In genomic region chr7:65317418-65317817, GRCm38 (mm10) we compare ENCODE assay signal across 9 mouse cellular contexts.
DNase-seq lines count a peak whose midpoint lies in the region; ATAC-seq and TF ChIP-seq lines count a peak whose summit lies in the region.
"Had no signal": no experiment of that assay in that cellular context is flagged by ENCODE, and none has a peak within 500 bp of the region (broad histone marks: within the 10 kb centered on the region; RNA-seq: fewer than 3 reads in every experiment).

No protein-coding gene starts in this region.

- no peak overlapping the region for H3K9ac ChIP-seq in forebrain, embryonic 13.5 days
- no peak overlapping the region for H3K9ac ChIP-seq in forebrain, embryonic 15.5 days (replicated peaks)
- H3K9ac ChIP-seq: liver, embryonic 15.5 days had no signal

- H3K4me1 ChIP-seq in forebrain, embryonic 13.5 days = no peaks in the 10 kb centered on the region
- no peaks in the 10 kb centered on the region for H3K4me1 ChIP-seq in forebrain, embryonic 15.5 days
- H3K4me1 ChIP-seq: liver, embryonic 15.5 days had no signal

- 0 out of 2 replicates have a peak, but pooled peaks have one; percentile 16 for ATAC-seq in forebrain, embryonic 13.5 days
- no peak for ATAC-seq in forebrain, embryonic 15.5 days (replicated peaks)

- 38% methylated on average over 5 of the region's 5 CpGs for WGBS in forebrain, embryonic 13.5 days
- WGBS in forebrain, embryonic 15.5 days = 34% methylated on average over 5 of the region's 5 CpGs

- peaks cover 48% of the 10 kb centered on the region for H3K36me3 ChIP-seq in forebrain, embryonic 13.5 days (ENCODE audit: poor library complexity, severe bottlenecking)
- peaks cover 26% of the 10 kb centered on the region for H3K36me3 ChIP-seq in forebrain, embryonic 15.5 days

- H3K27me3 ChIP-seq in forebrain, embryonic 13.5 days = no peaks in the 10 kb centered on the region
- no peaks in the 10 kb centered on the region for H3K27me3 ChIP-seq in forebrain, embryonic 15.5 days
- H3K27me3 ChIP-seq: liver, embryonic 15.5 days had no signal

- peak; percentile 98 for TF ChIP-seq CTCF in layer of hippocampus, adult 2 months (conservative IDR thresholded peaks at IDR 0.05)

- H3K9me3 ChIP-seq in forebrain, embryonic 13.5 days (replicated peaks) = no peaks in the 10 kb centered on the region
- no peaks in the 10 kb centered on the region for H3K9me3 ChIP-seq in forebrain, embryonic 15.5 days
- H3K9me3 ChIP-seq: liver, embryonic 15.5 days had no signal

- DNase-seq in MEL-GATA-1-ER (ENCODE audit: extremely low read depth, low read depth) = peak; percentile 28
- peak; percentile 32 for DNase-seq in cerebellum, adult 11-12 months
- DNase-seq in frontal cortex, postnatal 25 days (ENCODE audit: low spot score in 2 of 2) = peak; percentile 44 to 66
- DNase-seq in layer of hippocampus, adult 2 months (ENCODE audit: low spot score in 2 of 2) = peak; percentile 52 to 75
- peak; percentile 50 for DNase-seq in lung, postnatal 25 days (ENCODE audit: low spot score)
- DNase-seq in skeletal muscle tissue, adult 2 months (ENCODE audit: low read depth, low spot score) = peak; percentile 22

- H3K4me2 ChIP-seq in forebrain, embryonic 13.5 days = no peak overlapping the region
- H3K4me2 ChIP-seq in forebrain, embryonic 15.5 days (replicated peaks) = no peak overlapping the region
- H3K4me2 ChIP-seq: liver, embryonic 15.5 days had no signal

- no peak overlapping the region for H3K27ac ChIP-seq in forebrain, embryonic 13.5 days
- H3K27ac ChIP-seq in forebrain, embryonic 15.5 days (replicated peaks) = no peak overlapping the region
- no peak overlapping the region for H3K27ac ChIP-seq in layer of hippocampus, adult 2 months
- H3K27ac ChIP-seq: liver, embryonic 15.5 days had no signal

- no peak overlapping the region for H3K4me3 ChIP-seq in forebrain, embryonic 13.5 days
- H3K4me3 ChIP-seq in forebrain, embryonic 15.5 days = no peak overlapping the region
- no peak overlapping the region for H3K4me3 ChIP-seq in layer of hippocampus, adult 2 months
- H3K4me3 ChIP-seq: liver, embryonic 15.5 days had no signal
